Mouse (Mus musculus) heart, postnatal 0 days (tissue): ENCODE measurements around the gene Mif4gd.

Experiments
- CTCF ChIP-seq: IDR thresholded peaks from 2 replicates; pipeline ENCODE4 v1.5.1; 2016; ENCODE audit warnings: antibody characterized with exemption, control low read depth, low read depth
- EP300 ChIP-seq: IDR thresholded peaks from 2 replicates; pipeline ENCODE4 v1.6.1; 2016; ENCODE audit warnings: antibody characterized with exemption, low read depth

GRCm38 (mm10) chr11:115627705-115628464, 15.1 kb upstream of the Mif4gd start, which contains the start of gene Slc25a19:
- TF ChIP-seq CTCF (no peak), EP300 (0 out of 2 replicates have a peak, but pooled peaks have one; percentile 18)
